Mouse (Mus musculus): ENCODE measurements at regions not wholly inside any gene's neighbourhood (a gene's known extent, or its start where the extent isn't known, plus 50 kb on each side); places are given as distances from the start of the nearest gene placed in this dataset.

DNA sequence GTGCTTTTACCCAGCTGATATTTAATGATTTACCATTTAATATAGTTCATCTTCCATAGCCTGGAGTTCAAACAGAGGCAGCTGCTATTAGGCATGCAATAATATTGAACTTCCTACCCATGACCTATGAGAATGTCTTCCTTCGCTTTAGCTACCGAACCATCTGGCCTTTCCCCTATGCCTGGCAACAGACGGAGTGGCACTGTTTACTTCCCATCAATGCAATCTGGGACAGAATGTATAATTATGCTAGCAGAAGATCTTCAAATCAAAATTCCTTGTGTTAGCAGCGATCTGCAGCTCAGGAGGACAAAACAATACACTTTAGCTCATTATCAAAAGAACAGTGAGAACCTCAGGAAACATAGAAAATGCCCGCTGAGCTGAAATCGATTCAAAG lies 352.2 kb upstream of the Adgrl2 start:
- no peak for ATAC-seq (replicated peaks; ENCODE audit: low FRiP score, poor library complexity, severe bottlenecking)

DNA sequence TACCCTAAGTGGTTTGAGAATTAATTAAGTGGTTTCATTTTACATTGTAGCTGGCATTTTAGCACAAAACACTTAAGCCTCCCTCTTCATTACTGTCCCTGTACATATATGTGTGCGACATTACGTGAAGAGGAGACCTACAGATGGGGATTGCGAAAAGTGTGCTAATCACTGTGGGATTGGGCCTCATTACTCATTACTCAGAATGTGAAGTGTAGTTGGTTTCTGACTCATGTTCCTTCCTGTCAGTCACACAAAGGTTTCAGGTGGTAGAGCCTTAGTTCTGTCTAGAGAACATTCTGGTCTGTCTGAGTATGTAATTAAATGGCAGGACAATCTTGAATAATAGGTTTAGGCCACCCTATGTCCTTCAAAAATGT lies 349.0 kb upstream of the Adgrl2 start:
- no peak for ATAC-seq (replicated peaks; ENCODE audit: low FRiP score, poor library complexity, severe bottlenecking)

DNA sequence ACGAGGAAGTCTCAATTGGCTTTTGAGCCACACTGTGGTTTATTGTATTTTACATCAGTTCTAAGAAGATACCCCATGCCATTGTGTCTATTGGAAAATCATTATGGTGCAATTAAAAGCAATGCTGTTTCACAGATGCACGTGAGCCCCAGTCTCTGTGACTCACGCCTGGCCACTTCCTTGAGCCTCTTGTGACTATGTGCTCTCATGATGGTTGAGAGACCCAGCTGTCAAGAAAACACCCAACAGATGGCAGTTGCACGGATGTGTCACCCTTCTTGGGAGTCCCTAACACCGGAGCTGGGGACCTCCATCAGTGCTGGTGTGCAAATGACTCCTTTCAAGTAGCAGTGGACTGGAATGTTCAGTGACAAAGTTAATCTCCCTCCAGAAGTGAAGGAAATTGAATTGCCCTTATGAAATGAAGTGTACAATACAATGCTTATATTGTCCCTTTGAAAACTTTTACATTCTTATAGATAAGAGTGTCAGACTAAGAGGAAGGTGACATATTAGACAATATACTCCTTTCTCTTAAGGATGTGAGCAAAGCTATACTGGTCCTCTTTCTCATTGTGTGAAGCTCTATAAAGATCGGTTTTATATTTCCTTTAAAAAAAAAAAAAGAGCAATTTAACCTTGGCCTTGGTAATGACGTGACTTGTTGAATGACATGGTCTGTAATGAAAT lies 348.5 kb upstream of the Adgrl2 start:
- no peak for ATAC-seq (replicated peaks; ENCODE audit: low FRiP score, poor library complexity, severe bottlenecking)

DNA sequence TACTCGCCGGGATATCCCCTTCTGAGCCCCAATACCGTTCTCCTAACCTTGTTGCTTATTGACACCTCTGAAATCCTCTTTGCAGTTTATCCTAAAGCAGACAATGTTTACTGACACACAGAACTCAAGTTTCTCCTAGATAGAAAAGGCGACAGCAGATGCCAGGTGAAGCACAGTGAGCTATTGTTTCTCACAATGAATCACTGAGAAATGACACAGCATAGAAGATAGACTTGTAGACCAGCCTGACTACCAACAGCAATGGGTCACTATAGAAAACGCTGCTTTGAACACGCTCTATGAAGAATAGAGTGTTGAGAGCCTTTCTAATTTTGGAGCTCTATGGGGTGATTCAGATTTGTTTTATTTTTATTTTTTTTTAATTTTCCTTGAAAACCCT lies 344.9 kb upstream of the Adgrl2 start:
- ATAC-seq (replicated peaks; ENCODE audit: low FRiP score, poor library complexity, severe bottlenecking) = no peak

DNA sequence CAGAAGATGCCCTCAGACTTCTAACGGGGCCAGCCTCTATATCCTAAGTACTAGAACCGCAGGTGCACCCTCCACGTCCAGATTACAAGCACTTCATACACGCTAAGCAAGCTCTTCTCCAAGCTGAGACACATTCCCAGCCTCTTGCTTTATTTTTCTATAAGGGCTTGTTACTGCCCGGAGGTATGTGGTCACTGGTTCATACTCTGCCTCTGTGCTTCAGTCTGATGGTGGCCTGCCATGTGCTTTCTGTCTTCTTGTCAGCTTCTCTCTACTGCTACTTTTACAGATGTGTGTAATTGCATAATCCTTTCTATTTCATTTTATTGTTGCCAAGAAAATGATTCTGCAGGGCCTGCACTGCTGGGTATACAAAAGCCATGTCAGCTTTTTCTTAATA lies 343.3 kb upstream of the Adgrl2 start:
- ATAC-seq (replicated peaks; ENCODE audit: low FRiP score, poor library complexity, severe bottlenecking) = no peak

- ATAC-seq (replicated peaks; ENCODE audit: low FRiP score, poor library complexity, severe bottlenecking) = no peak
Measured at GRCm38 (mm10) chr3:149333131-149333530, 342.8 kb upstream of the Adgrl2 start.

GRCm38 (mm10) chr3:149332105-149332504 lies 341.8 kb upstream of the Adgrl2 start:
- no peak for ATAC-seq (replicated peaks; ENCODE audit: low FRiP score, poor library complexity, severe bottlenecking)

DNA sequence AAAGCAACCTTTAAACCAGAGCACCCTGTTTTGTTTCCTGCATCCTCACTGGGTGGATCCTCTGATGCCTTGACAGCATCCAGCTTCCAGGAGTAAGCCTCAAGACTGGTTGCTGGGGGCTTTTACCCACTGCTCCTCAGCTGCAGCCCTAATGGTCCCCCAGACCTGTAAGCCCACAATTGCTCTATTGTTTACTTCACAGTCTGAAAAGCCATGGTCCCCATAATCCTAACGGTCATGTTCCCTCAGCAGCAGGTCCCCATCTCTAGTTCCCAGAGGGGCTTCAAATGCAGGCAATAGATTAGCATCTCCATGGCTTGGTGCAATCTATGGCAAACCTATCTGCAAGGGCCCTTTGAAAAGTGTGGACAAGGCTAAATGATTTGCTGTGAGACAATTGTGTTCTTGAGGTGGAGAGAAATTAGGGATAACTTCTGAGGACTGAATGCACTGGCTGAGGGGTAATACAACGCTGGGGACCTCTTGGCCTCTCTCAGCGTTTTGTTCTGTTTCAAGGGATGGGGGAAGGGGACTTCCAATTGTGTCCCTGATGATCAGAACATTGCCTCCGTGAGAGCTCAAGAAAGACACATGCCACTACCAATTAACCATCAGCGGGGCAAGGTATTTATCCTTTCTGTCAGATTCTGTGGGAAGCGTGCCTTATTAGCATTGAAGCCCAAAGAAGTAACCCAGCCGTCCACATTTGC lies 341.1 kb upstream of the Adgrl2 start:
- ATAC-seq (replicated peaks; ENCODE audit: low FRiP score, poor library complexity, severe bottlenecking) = no peak

DNA sequence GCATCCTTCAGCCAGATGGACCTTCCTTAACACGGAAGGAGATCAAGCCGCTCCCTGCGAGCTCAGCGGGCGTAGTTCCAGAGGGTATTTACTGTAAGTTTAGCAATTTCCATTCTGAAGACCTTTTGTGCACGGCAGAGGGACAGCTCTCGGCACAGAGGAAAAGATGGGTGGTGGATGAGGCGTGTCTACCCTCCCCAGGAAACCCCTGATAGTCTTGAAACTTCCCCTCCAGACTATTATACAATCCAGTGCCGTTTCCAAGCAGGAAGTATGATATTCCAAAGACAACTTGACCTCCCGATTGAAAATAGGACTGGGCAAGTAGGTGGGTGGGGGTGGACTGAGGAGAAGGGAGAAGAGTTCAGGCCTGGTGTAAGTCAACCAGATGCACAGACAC lies 340.4 kb upstream of the Adgrl2 start:
- ATAC-seq (replicated peaks; ENCODE audit: low FRiP score, poor library complexity, severe bottlenecking) = no peak

GRCm38 (mm10) chr3:149330041-149330440 lies 339.7 kb upstream of the Adgrl2 start:
- no peak for ATAC-seq (replicated peaks; ENCODE audit: low FRiP score, poor library complexity, severe bottlenecking)

GRCm38 (mm10) chr3:149329615-149330014 lies 339.3 kb upstream of the Adgrl2 start:
- ATAC-seq (replicated peaks; ENCODE audit: low FRiP score, poor library complexity, severe bottlenecking) = no peak

DNA sequence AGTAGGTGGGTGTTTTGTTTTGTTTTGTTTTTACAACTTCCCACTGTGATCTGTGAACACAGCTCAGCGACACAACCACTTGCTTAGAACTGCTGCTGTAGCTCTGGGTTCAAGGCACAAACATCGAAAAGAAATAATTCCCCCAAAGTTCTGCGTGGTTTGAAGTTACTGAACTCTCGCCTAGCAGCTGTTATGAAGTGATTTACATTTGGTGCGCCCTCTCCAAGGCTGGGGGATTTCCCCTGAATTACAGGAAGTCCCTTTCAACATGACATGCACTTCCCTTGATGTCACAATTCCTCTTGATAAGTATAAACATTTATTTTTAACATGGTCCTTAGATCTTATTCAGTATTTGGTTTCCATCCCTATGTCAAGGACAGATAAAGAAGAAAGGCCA lies 336.3 kb upstream of the Adgrl2 start:
- no peak for ATAC-seq (replicated peaks; ENCODE audit: low FRiP score, poor library complexity, severe bottlenecking)

- no peak for ATAC-seq (replicated peaks; ENCODE audit: low FRiP score, poor library complexity, severe bottlenecking)
Measured at GRCm38 (mm10) chr3:149324088-149324487, 333.7 kb upstream of the Adgrl2 start.

GRCm38 (mm10) chr3:149318728-149319127 lies 328.4 kb upstream of the Adgrl2 start:
- ATAC-seq (replicated peaks; ENCODE audit: low FRiP score, poor library complexity, severe bottlenecking) = no peak

GRCm38 (mm10) chr3:149314258-149314657 lies 323.9 kb upstream of the Adgrl2 start:
- no peak for ATAC-seq (replicated peaks; ENCODE audit: low FRiP score, poor library complexity, severe bottlenecking)

GRCm38 (mm10) chr3:149313217-149313616 lies 322.9 kb upstream of the Adgrl2 start:
- no peak for ATAC-seq (replicated peaks; ENCODE audit: low FRiP score, poor library complexity, severe bottlenecking)

DNA sequence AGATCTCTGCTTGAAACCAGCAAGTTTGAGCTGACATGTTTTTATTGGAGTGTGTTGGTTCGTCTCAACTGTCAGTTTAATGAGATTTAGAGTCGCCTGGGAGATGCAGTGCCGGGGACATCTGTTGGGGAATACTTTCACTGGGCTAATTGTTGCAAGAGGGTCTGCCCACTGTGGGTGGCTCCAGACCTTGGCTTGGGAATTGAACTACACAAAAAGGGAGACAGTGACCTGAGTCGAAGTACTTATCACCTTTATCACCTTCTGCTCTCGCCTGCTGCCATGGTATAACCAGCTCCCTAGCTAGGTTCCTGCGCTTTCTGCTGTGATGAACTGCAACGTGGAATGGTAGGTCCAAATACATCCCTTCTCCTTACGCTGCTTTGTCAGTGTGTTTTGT lies 321.2 kb upstream of the Adgrl2 start:
- no peak for ATAC-seq (replicated peaks; ENCODE audit: low FRiP score, poor library complexity, severe bottlenecking)

DNA sequence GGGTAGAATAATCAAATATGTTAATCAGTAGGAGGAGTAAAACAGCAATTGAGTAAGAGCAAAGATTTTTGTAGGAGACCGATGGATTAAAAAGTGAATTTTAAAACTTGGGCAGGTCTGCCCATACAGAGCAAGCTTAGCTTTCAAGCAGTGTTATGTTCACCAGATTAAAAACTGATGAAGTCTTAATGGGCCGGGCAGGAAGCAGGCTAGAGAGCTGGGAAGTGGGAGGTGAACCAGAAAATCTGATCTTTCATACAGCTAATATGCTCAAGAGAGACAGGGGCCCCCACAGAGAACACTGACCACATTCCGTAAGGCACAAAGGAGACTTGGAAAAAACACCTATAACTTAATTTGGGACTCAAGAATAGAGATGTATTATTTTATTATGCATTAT lies 316.4 kb upstream of the Adgrl2 start:
- ATAC-seq (replicated peaks; ENCODE audit: low FRiP score, poor library complexity, severe bottlenecking) = no peak

GRCm38 (mm10) chr3:149306291-149306690 lies 315.9 kb upstream of the Adgrl2 start:
- no peak for ATAC-seq (replicated peaks; ENCODE audit: low FRiP score, poor library complexity, severe bottlenecking)

DNA sequence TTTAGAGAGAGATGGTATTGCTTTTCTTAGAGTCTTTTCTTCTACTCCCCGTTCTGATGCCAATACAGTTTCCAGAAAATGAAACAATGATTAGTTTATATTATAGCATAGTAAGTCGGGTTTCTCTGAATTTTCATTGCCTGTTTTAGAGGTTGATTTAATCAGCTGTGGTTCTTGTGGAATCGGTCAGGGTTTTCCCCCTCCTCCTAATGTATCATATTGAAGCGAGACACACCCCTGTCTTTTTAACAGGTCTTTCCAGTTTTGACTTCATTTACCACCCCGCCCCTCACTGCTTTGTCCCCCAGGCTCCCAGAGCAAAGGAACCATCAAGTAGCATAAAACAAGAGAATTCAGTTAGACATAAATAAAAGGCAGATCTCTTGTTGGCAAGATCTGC lies 315.1 kb upstream of the Adgrl2 start:
- no peak for ATAC-seq (replicated peaks; ENCODE audit: low FRiP score, poor library complexity, severe bottlenecking)

- no peak for ATAC-seq (replicated peaks; ENCODE audit: low FRiP score, poor library complexity, severe bottlenecking)
Measured at GRCm38 (mm10) chr3:149305011-149305413, 314.7 kb upstream of the Adgrl2 start.

DNA sequence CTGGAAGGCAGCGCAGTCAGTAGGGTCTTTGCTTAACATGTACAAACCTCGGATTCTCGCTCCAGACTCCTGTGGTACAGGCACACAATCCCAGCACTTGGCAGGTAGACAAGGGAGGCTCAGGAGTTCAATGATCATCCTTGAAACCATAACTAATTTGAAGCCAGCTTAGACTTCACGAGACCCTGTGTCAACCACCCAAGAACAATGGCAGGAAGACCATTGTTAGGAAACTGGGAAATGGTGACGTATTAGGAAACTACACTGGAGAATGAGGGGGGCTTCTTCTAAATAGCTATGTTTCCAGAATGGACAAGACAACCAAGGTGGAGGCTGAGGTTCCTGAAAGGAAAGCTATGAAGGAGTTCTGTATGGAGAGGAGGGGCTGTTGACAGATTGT lies 313.1 kb upstream of the Adgrl2 start:
- no peak for ATAC-seq (replicated peaks; ENCODE audit: low FRiP score, poor library complexity, severe bottlenecking)
